ENCODE assay signal across 7 mouse cellular contexts in the genomic region with DNA sequence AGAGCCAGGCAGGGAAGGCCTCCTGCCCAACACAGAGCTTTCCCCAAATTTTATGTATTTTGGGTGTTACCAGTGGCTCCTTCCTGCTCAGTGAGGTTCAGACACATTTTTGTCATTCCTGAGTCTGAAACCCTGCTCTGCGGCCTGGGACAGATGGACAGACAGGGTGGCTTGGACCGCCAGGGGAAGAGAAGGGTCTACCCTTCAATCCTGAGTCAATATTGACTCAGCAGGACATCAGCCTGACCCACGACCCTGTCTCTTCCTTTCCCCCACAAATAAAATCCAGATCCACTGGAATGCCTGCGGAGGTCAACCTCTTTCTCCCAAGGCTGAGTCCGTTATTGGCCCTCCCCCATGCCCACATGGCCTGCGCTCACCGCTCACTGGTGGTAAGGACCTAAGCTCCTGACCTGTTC. TPM values are rescaled to one million over a fixed set of nuclear protein-coding genes. Genes with fewer than 3 reads are reported as not detected.
DNase-seq lines count a peak whose midpoint lies in the region; ATAC-seq and TF ChIP-seq lines count a peak whose summit lies in the region.

No protein-coding gene starts in this region.

- peaks cover 60% of the 10 kb centered on the region for H3K4me1 ChIP-seq in kidney, embryonic 14.5 days (ENCODE audit: control insufficient read depth, insufficient read depth, low read length)
- peaks cover 62% of the 10 kb centered on the region for H3K4me1 ChIP-seq in hindbrain, embryonic 15.5 days (replicated peaks)
- peaks cover 21% of the 10 kb centered on the region for H3K4me1 ChIP-seq in midbrain, postnatal 0 days (ENCODE audit: insufficient read depth, low read length)

- no peak for TF ChIP-seq CTCF in midbrain, postnatal 0 days (IDR thresholded peaks at IDR 0.05)

- peak overlapping the region; percentile 78 for H3K27ac ChIP-seq in kidney, embryonic 14.5 days (ENCODE audit: low read depth, low read length)
- peak overlapping the region; percentile 77 for H3K27ac ChIP-seq in hindbrain, embryonic 15.5 days (replicated peaks)
- H3K27ac ChIP-seq in midbrain, postnatal 0 days (ENCODE audit: low read depth, low read length): 0 out of 2 replicates have a peak overlapping the region, but pooled peaks have one; percentile 70

- 27% methylated on average over 7 of the region's 7 CpGs for WGBS in kidney, embryonic 14.5 days
- WGBS in hindbrain, embryonic 15.5 days: 56% methylated on average over 7 of the region's 7 CpGs
- 52% methylated on average over 7 of the region's 7 CpGs for WGBS in midbrain, postnatal 0 days

- no peak for ATAC-seq in kidney, embryonic 14.5 days (ENCODE audit: low FRiP score, low TSS enrichment)
- no peak for ATAC-seq in hindbrain, embryonic 15.5 days (ENCODE audit: low FRiP score, low read depth)
- no peak for ATAC-seq in midbrain, postnatal 0 days (ENCODE audit: low FRiP score)

- no peak overlapping the region for H3K4me2 ChIP-seq in kidney, embryonic 14.5 days (replicated peaks; ENCODE audit: low read depth, low read length)
- H3K4me2 ChIP-seq in hindbrain, embryonic 15.5 days: 0 out of 2 replicates have a peak overlapping the region, but pooled peaks have one; percentile 10
- no peak overlapping the region for H3K4me2 ChIP-seq in midbrain, postnatal 0 days (ENCODE audit: low read depth, low read length, poor library complexity, severe bottlenecking)

- H3K36me3 ChIP-seq in kidney, embryonic 14.5 days (ENCODE audit: control insufficient read depth, insufficient read depth, low read length): peaks cover 13% of the 10 kb centered on the region; the same call in 1 of the 2 replicates
- H3K36me3 ChIP-seq in hindbrain, embryonic 15.5 days: peaks cover 14% of the 10 kb centered on the region
- H3K36me3 ChIP-seq in midbrain, postnatal 0 days (ENCODE audit: insufficient read depth, low read length): peaks cover 22% of the 10 kb centered on the region

- H3K9ac ChIP-seq in kidney, embryonic 14.5 days (ENCODE audit: low read depth, low read length): peak overlapping the region; percentile 4; the same call in 1 of the 2 replicates
- 0 out of 2 replicates have a peak overlapping the region, but pooled peaks have one; percentile 5 for H3K9ac ChIP-seq in hindbrain, embryonic 15.5 days
- H3K9ac ChIP-seq in midbrain, postnatal 0 days (replicated peaks; ENCODE audit: low read length, poor library complexity, severe bottlenecking): no peak overlapping the region

- H3K9me3 ChIP-seq in kidney, embryonic 14.5 days (ENCODE audit: control insufficient read depth, low read length): no peaks in the 10 kb centered on the region
- no peaks in the 10 kb centered on the region for H3K9me3 ChIP-seq in hindbrain, embryonic 15.5 days
- H3K9me3 ChIP-seq in midbrain, postnatal 0 days (ENCODE audit: low read length): no peaks in the 10 kb centered on the region

- no peaks in the 10 kb centered on the region for H3K27me3 ChIP-seq in kidney, embryonic 14.5 days (ENCODE audit: control insufficient read depth, insufficient read depth, low read length)
- no peaks in the 10 kb centered on the region for H3K27me3 ChIP-seq in hindbrain, embryonic 15.5 days
- no peaks in the 10 kb centered on the region for H3K27me3 ChIP-seq in midbrain, postnatal 0 days (ENCODE audit: insufficient read depth, low read length)

- no peak for DNase-seq in kidney, postnatal 25 days
- peak; percentile 86 for DNase-seq in embryo, embryonic 10 days (ENCODE audit: low spot score)
- DNase-seq in midbrain, postnatal 0 days (ENCODE audit: low spot score): no peak
- DNase-seq in right cerebral cortex, postnatal 14 days: no peak
- no peak for DNase-seq in right cerebral cortex, postnatal 4 days

- H3K4me3 ChIP-seq in kidney, embryonic 14.5 days (ENCODE audit: low read length): no peak overlapping the region
- H3K4me3 ChIP-seq in hindbrain, embryonic 15.5 days: no peak overlapping the region
- no peak overlapping the region for H3K4me3 ChIP-seq in midbrain, postnatal 0 days (ENCODE audit: low read depth, low read length)

RNA-seq across cellular contexts. Expression of a gene that starts 4.7 kb away (rescaled TPM):
- polyA plus RNA-seq in kidney, embryonic 14.5 days (2014; fragmentation: Nextera tagmentation; extraction: Ambion mirVana): 44.2 and 54.9 TPM in 2 replicates
- 102 and 114 TPM in 2 replicates for polyA plus RNA-seq in hindbrain, embryonic 15.5 days (2015; fragmentation: Nextera tagmentation; extraction: Ambion mirVana)
- 297 and 319 TPM in 2 replicates for total RNA-seq in midbrain, postnatal 0 days (2014; rRNA removed)
- polyA plus RNA-seq in midbrain, postnatal 0 days (2015; fragmentation: Nextera tagmentation; extraction: Ambion mirVana): 79.8 and 84.4 TPM in 2 replicates

RNA-seq across cellular contexts. Expression of a gene that starts 26.5 kb away (rescaled TPM):
- polyA plus RNA-seq in kidney, embryonic 14.5 days (2014; fragmentation: Nextera tagmentation; extraction: Ambion mirVana): 14.0 and 18.9 TPM in 2 replicates
- polyA plus RNA-seq in hindbrain, embryonic 15.5 days (2015; fragmentation: Nextera tagmentation; extraction: Ambion mirVana): 6.2 and 6.3 TPM in 2 replicates
- 6.1 and 10.2 TPM in 2 replicates for total RNA-seq in midbrain, postnatal 0 days (2014; rRNA removed)
- polyA plus RNA-seq in midbrain, postnatal 0 days (2015; fragmentation: Nextera tagmentation; extraction: Ambion mirVana): 3.9 and 4.3 TPM in 2 replicates

RNA-seq across cellular contexts. Expression of a gene that starts 50.4 kb away (rescaled TPM):
- 7.6 and 12.4 TPM in 2 replicates for polyA plus RNA-seq in kidney, embryonic 14.5 days (2014; fragmentation: Nextera tagmentation; extraction: Ambion mirVana)
- polyA plus RNA-seq in hindbrain, embryonic 15.5 days (2015; fragmentation: Nextera tagmentation; extraction: Ambion mirVana): 3.1 and 3.4 TPM in 2 replicates
- 3.2 and 3.7 TPM in 2 replicates for total RNA-seq in midbrain, postnatal 0 days (2014; rRNA removed)
- 1.4 and 1.7 TPM in 2 replicates for polyA plus RNA-seq in midbrain, postnatal 0 days (2015; fragmentation: Nextera tagmentation; extraction: Ambion mirVana)

RNA-seq across cellular contexts. Expression of a gene that starts 52.1 kb away (rescaled TPM):
- 19.0 and 19.8 TPM in 2 replicates for polyA plus RNA-seq in kidney, embryonic 14.5 days (2014; fragmentation: Nextera tagmentation; extraction: Ambion mirVana)
- polyA plus RNA-seq in hindbrain, embryonic 15.5 days (2015; fragmentation: Nextera tagmentation; extraction: Ambion mirVana): 2.5 and 2.7 TPM in 2 replicates
- 4.8 and 5.6 TPM in 2 replicates for total RNA-seq in midbrain, postnatal 0 days (2014; rRNA removed)
- polyA plus RNA-seq in midbrain, postnatal 0 days (2015; fragmentation: Nextera tagmentation; extraction: Ambion mirVana): 1.4 and 1.6 TPM in 2 replicates
